Mouse (Mus musculus): ENCODE data around the gene Gabbr2.

The Gabbr2 gene

DNA sequence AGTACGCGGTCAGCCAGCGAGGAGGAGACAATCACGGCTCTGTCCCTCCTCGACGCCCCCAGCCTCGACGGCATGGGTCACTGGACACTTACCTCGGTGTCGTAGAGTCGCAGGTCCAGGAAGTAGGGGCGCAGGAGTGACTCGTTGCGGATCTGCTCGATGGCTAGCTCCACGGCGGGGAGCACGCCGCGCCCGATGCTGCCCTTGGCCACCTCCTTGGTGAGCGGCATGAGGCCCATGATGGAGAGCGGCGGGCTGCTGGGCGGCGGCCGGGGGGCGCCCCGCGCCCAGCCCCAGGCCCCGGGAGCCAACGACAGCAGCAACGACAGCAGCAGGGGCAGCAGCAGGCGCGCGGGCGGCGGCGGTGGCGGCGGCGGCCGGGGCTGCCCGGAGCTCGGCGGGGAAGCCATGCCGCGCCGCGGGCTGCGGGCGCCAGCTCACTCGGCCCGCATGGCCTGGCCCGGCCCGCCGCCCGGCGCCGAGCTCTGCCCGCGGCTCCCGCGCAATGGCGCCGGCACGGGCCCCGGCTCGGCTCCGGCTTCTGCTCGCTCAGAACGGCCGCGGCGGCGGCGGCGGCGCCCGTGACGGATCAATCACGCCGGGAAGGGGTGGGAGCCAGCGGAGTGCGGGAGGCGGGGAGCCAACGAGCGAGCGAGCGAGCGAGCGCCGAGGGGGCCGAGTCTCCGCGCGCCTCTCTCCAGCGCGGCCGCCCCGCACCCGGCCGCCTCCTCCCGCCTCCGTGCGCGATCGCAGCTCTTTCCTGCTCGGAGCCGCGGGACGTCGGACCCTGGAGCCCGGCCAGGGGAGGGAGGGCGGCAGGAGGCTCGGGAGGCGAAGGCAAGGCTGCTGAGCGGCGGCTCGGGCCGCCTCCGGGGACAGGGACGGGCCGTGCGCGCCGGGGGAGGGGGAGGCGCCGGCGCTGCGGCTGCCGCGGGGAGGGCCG is at the start of gene Gabbr2:
Gabbr2 (minus strand) TSS at position 858 of the 943 bp plus-strand sequence.
- no peak for DNase-seq (ENCODE audit: low read depth, low spot score)
- no peaks in the 10 kb centered on the region for H3K36me3 ChIP-seq (ENCODE audit: control insufficient read depth, insufficient read depth, low read length, poor library complexity, severe bottlenecking)
- no peaks in the 10 kb centered on the region; the same call in 1 of the 2 replicates for H3K27me3 ChIP-seq (ENCODE audit: control insufficient read depth, insufficient read depth, low read length, poor library complexity, severe bottlenecking)

DNA sequence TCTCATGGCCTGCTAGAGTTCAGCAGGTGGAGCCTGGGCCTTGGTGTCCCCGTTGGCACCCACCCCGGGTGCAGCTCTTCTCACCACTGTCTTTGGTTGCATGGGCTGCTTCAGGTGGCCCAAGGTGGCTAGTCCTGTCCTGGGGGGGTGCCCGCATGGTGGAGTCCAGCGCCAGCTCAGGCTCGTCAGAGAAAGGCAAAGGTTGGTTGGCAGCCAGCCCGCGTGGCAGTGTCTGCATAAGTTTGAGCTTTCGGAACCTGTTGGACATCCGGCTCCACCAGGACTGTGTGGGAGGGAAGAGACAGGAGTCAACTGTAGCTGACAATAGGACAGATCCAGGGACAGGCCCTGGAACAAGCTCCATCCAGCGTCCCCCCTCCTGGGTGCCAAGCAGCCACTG is 47.9 kb upstream of the Gabbr2 start:
- Histone ChIP-seq H3K36me3 (ENCODE audit: control insufficient read depth, insufficient read depth, low read length, poor library complexity, severe bottlenecking) (no peaks in the 10 kb centered on the region), H3K27me3 (ENCODE audit: control insufficient read depth, insufficient read depth, low read length, poor library complexity, severe bottlenecking) (no peaks in the 10 kb centered on the region)
- no peak for DNase-seq (ENCODE audit: low read depth, low spot score)

DNA sequence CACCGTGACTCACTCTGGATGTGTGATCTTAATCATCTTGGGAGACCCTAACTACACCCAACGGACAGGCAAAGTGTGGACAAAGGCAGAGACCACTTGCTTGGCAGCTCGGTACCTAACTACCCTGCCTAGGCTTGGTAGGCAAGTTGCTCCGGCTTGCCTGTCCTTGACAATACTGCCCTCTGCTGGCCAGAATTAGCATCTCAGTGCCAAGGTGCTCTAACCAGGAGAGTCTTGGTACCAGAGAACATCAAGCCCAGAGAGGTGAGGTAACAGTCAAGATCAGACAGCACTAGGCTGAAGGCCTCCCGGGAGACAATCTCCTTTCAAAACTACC is 45.6 kb upstream of the Gabbr2 start:
- Histone ChIP-seq H3K27me3 (ENCODE audit: control insufficient read depth, insufficient read depth, low read length, poor library complexity, severe bottlenecking) (no peaks in the 10 kb centered on the region), H3K36me3 (ENCODE audit: control insufficient read depth, insufficient read depth, low read length, poor library complexity, severe bottlenecking) (no peaks in the 10 kb centered on the region)
- DNase-seq (ENCODE audit: low read depth, low spot score) = peak; percentile 87

DNA sequence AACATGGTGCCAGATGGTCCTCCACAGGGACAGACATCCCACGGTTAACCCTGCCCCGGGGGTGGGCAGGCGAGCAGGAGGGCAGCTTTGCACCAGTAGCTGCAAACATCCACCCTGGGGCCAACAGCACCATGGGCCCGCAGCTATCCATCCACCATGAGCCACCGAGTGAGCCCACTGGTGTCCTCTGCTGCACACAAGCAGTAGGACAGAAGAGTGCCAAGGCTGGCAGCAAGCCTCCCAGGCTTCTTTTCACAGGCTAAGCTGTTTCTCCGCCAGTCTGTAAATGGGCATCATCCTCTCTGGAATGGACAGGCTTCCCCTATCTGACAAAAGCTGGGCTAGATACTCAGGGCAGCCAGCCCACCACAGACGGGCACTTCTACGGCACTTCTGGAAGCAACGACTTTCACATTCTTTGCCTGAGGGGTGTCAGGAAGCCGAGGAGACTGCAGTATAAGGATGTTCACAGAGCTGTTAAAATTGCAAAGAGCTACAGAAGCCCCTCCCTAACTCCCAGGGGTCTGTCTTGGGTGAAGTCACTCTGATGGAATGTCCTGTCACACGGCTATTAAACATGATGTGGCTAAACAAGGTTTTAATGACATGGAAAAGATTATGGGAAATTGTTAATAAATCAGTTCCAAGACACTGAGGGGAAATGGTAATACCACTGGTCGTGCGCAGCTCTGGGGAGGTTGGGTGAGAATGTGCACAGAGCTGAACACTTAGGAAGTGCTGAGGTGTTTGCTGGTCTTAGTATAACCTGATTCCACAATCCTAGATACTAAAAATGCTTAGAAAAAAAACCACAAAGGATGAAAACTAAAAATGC is 45.0 kb upstream of the Gabbr2 start:
- no peak for DNase-seq (ENCODE audit: low read depth, low spot score)
- Histone ChIP-seq H3K27me3 (ENCODE audit: control insufficient read depth, insufficient read depth, low read length, poor library complexity, severe bottlenecking) (no peaks in the 10 kb centered on the region), H3K36me3 (ENCODE audit: control insufficient read depth, insufficient read depth, low read length, poor library complexity, severe bottlenecking) (no peaks in the 10 kb centered on the region)

DNA sequence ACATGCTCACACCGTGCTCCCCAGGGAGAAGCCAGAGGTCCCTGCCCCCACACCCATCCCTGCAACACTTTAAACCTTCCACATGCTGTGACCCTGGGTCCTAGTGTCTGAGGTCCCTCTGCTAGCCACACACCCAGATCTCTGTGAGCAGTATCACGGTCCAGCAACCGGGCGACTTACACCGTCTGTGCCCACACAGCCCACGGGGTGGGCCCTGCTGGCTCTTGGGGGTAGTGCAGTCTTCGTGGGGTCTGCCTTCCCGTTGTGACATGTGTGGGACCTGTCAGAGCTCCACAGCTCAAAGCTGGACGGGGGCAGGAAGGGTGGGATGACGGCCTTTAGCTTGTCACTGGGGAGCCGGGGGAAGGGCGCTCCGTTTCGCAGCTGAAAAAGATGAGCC is 43.9 kb upstream of the Gabbr2 start:
- H3K27me3 ChIP-seq (ENCODE audit: control insufficient read depth, insufficient read depth, low read length, poor library complexity, severe bottlenecking) = no peaks in the 10 kb centered on the region
- no peaks in the 10 kb centered on the region for H3K36me3 ChIP-seq (ENCODE audit: control insufficient read depth, insufficient read depth, low read length, poor library complexity, severe bottlenecking)

DNA sequence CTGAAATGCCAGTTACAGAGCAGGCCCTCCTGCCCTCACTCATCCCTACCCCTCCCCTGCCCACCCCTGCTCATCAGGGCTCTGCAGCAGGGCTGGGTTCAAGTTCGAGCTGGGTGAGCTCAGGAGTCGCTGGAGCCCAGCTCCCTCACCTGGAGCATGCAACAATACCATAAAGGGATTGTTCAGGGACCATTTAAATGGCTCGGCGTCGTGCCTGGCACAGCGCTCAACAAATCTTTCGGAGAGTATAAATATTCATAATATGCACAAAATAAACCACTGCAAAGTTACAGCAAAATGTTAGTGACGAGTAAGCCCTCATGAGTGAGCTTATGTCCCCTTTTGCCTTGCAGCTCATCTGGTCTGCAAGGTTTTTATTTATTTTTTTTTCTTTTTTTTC is 40.5 kb upstream of the Gabbr2 start:
- H3K27me3 ChIP-seq (ENCODE audit: control insufficient read depth, insufficient read depth, low read length, poor library complexity, severe bottlenecking) = no peaks in the 10 kb centered on the region
- DNase-seq (ENCODE audit: low read depth, low spot score) = no peak
- H3K36me3 ChIP-seq (ENCODE audit: control insufficient read depth, insufficient read depth, low read length, poor library complexity, severe bottlenecking) = no peaks in the 10 kb centered on the region

More for the DNA sequence above, 43.9 kb upstream of the Gabbr2 start:
- no peak for DNase-seq (ENCODE audit: low read depth, low spot score)

DNA sequence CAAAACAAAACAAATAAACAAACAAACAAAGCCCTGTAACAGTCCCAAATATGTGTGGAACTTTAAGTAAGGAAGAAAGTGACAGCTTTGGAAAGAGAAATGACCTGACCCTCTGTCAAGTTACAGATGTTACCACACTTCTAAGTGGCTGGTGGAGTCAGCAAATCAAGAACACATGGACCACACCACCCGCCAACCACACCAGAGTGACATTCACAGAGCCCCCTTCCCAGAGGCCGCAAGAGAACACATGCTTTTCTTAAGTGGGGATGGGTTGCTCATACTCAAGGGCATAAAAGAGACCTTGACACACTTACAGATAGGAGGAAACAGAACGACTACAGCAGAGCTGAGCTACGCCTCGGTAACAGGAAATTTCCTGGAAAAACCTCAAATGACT is 37.1 kb upstream of the Gabbr2 start:
- no peak for DNase-seq (ENCODE audit: low read depth, low spot score)
- Histone ChIP-seq H3K27me3 (ENCODE audit: control insufficient read depth, insufficient read depth, low read length, poor library complexity, severe bottlenecking) (no peaks in the 10 kb centered on the region), H3K36me3 (ENCODE audit: control insufficient read depth, insufficient read depth, low read length, poor library complexity, severe bottlenecking) (no peaks in the 10 kb centered on the region)

DNA sequence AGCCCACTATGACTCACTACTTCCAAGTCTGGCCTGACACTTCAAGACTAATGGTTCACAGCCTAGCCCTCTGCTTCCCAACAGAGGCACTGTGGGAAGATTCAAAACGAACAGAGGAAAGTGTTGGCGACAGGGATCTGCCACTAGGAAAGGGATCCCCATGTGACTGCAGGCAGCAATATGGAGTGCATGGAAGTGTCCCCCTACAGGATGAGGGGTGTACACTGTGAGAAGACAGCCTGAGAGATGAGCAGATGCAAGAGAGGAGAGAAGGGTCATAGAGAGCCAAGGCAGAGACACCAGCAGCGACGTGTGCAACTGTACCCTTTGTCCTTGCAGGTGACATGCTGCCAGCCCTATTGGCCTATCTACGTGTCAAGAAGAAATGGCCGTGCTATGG is 32.3 kb upstream of the Gabbr2 start:
- Histone ChIP-seq H3K27me3 (ENCODE audit: control insufficient read depth, insufficient read depth, low read length, poor library complexity, severe bottlenecking) (no peaks in the 10 kb centered on the region), H3K36me3 (ENCODE audit: control insufficient read depth, insufficient read depth, low read length, poor library complexity, severe bottlenecking) (no peaks in the 10 kb centered on the region)
- DNase-seq (ENCODE audit: low read depth, low spot score) = no peak

DNA sequence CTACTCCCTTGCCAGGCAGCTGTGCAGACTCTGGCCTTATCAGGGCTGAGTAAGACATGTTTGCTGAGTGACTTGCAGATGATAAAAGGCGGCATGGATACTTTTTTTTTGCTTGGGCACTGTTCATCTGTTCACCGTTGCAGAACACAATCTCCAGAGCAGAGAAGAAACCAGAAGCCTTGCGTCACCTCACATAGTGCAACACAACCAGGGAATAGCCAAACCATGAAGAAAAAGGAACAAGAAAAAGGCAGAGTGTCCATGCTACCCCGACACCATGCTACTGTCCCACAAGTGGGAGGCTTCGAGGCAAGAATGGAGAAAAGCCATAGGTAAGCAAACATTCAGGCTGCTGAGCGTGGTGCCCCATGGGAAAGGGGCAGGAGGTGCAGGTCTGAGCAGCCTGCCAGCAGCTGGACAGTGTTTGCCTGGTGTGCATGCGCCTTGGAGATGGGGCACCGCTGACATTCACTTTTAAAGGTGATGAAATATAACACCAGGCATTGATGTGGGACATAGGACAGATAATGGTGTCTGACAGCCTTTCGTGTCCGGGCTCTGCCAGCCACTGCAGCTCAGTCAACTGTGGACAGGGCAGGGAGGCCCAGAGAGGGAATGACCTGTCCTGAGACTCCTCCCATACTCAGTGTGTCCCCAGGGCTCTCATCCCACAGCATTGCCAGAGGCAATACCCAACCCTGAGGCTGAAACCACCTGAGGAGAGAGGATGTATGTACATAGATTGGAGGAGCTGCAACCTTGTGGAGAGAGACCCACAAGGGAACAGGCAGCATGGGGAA is 31.3 kb upstream of the Gabbr2 start:
- Histone ChIP-seq H3K36me3 (ENCODE audit: control insufficient read depth, insufficient read depth, low read length, poor library complexity, severe bottlenecking) (no peaks in the 10 kb centered on the region), H3K27me3 (ENCODE audit: control insufficient read depth, insufficient read depth, low read length, poor library complexity, severe bottlenecking) (no peaks in the 10 kb centered on the region)
- DNase-seq (ENCODE audit: low read depth, low spot score) = no peak

DNA sequence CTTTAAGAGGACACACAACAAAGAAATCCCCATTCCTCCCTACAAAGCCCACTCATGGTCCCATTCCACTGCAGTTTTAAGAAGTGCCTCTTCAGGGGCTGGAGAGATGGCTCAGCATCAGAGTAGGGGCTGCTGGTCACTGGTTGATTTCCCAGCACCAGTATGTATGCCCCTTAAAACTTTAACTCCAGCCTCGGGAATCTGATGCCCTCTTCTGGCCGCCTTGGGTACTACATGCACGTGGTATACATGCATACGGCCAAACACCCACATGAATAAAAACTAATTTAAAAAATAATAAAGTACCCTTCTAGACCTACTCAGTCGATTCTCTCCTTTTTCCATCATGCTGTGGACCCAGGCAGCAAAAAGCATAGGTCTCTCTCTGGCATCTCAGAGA is 28.9 kb upstream of the Gabbr2 start:
- DNase-seq (ENCODE audit: low read depth, low spot score) = peak; percentile 81
- Histone ChIP-seq H3K36me3 (ENCODE audit: control insufficient read depth, insufficient read depth, low read length, poor library complexity, severe bottlenecking) (no peaks in the 10 kb centered on the region), H3K27me3 (ENCODE audit: control insufficient read depth, insufficient read depth, low read length, poor library complexity, severe bottlenecking) (no peaks in the 10 kb centered on the region)

DNA sequence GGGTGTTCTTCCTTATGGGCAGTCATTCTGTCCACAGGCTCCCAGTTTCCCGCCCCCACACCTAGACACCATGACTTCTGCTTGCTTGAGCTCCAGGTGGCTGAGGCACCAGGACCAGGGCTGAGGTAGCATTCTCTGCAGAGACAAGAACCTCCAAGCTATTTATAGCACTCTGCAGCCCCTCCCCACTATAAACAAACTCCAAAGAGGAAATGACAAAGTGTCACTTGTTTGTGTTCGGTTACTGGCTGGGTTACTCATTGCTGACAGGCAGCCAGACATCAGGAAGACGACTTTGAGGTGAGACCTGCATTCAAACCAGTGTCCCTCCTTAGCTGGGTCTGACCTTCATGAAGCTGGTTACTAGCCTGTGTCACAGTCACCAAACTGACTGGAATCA is 23.5 kb upstream of the Gabbr2 start:
- Histone ChIP-seq H3K36me3 (ENCODE audit: control insufficient read depth, insufficient read depth, low read length, poor library complexity, severe bottlenecking) (no peaks in the 10 kb centered on the region), H3K27me3 (ENCODE audit: control insufficient read depth, insufficient read depth, low read length, poor library complexity, severe bottlenecking) (no peaks in the 10 kb centered on the region)
- no peak for DNase-seq (ENCODE audit: low read depth, low spot score)

DNA sequence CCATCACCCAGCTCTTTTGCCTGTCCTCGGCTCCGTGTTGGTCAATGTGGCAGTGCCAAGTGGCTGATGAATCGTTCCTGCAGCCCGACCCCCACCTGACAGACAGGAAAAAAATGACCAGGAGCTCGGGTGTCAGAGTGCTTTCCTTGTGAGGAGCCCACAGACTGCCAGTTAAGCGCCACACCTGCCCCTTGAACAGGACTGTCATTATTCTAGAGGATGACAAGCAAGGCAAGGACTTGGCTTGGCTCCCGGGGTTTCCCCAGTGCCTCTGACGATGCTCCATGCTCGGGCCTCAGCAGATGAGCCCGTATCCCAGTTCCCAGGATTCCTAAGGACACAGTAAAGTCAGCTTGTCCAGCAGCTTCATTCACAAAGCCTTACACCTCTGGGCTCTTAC is 20.8 kb upstream of the Gabbr2 start:
- no peaks in the 10 kb centered on the region for H3K27me3 ChIP-seq (ENCODE audit: control insufficient read depth, insufficient read depth, low read length, poor library complexity, severe bottlenecking)
- no peaks in the 10 kb centered on the region for H3K36me3 ChIP-seq (ENCODE audit: control insufficient read depth, insufficient read depth, low read length, poor library complexity, severe bottlenecking)
- DNase-seq (ENCODE audit: low read depth, low spot score) = no peak

DNA sequence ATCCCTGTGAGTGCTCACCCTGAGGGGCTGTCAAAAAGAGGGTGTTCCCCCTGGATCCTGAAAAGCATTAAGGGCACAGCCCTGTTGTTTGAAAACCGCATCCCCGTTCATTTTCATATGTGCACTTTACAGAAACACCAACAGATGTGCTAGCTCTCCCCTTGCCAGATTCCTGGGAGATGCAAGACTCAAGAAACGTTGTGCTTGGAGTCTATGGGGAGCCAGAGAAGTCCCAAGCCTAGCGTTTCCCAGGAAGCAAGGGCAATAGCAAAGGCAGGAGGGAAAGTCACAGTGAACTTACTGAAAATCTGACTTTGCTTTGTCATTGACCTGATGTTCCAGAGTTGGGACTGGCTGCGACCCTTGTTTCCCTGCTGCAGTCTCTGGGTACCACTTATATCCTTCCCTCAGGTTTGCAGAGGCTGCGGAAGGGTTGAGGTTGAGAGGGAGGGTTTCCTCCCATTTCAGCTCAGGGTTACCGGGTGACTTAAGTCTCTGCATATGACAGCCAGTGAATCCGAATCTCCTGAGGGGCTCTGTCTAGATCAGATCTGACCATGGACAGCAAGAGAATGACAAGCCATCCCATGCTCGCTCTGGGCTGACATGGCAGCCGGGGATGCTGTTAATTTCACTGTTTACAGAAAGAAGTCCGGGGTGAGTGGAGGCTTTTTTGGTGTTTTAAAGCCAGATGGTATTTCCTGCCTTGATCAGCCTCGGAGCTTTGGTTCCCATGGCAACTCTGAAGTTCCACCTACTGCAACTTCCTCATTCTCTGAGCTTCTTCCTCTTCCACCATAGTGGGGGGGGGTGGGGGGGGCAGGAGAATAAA is 18.9 kb upstream of the Gabbr2 start:
- peak; percentile 93 for DNase-seq (ENCODE audit: low read depth, low spot score)
- Histone ChIP-seq H3K27me3 (ENCODE audit: control insufficient read depth, insufficient read depth, low read length, poor library complexity, severe bottlenecking) (no peaks in the 10 kb centered on the region), H3K36me3 (ENCODE audit: control insufficient read depth, insufficient read depth, low read length, poor library complexity, severe bottlenecking) (no peaks in the 10 kb centered on the region)
